Mouse (Mus musculus) liver, embryonic 14 days (tissue): ENCODE measurements around the gene Smim7. TPM values are rescaled to one million over a fixed set of nuclear protein-coding genes. Genes with fewer than 3 reads are reported as not detected.

Experiments used
- polyA plus RNA-seq: library from polyadenylated mRNA; depleted of rRNA; stranded (reverse); fragments of >200 nt; gene quantifications from 2 replicates; pipeline ENCODE4 v1.2.3, GENCODE M21; 2012; rRNA removed

The Smim7 gene
- polyA plus RNA-seq, result 15.9 and 18.9 TPM in 2 replicates

DNA sequence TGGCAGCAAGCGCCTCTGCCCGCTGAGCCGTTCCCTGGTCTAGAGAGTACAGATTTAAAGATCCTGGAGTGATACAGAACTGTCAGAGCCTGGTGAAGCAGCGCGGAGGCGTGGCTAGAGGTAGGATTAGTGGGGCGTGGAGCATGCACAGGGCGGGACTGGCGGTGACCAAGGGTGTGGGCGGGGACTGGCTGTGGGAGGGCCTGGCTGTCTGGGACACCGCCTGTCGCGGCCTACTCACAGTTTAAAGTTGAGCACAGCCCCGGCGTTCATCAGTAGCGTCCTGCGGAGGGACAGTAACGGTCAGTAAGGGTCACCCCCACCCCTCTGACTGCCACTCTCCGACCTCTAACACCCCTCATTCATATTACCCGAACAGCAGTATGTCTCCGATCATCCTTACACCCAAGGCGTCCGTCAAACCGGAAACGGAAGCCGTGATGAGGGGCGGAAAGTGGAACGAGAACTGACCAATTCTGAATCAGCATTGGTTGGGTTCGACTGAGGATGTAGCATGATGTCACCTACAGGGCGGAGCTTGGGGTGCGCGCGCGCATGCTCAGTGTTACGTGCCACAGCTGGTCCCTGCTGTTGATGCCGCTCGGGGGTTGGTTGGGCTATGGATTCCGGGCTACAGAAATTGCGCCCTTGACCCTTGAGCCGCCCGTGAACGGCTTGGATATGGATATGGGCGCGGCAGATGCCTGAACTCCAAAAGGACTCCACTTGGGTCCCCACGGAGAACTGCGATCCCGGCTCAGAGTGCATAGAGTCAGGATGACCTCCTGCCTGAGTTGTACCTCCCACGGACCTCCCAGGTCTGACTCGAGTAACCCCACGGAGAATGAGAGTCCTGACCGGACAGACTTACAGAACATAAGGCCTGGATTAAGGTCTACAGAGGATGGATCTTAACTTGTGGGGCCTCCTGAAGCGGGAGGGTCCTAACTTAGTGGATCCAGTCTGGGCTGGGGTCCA is at the start of gene Smim7:
Gene Smim7 (minus strand): TSS at position 456 of the 978 bp plus-strand sequence.

GRCm38 (mm10) chr8:72571611-72572473 is 954 bp upstream of the Smim7 start, which contains the start of gene Tmem38a:
Gene Tmem38a, plus strand, starts transcription at chr8:72572055.

DNA sequence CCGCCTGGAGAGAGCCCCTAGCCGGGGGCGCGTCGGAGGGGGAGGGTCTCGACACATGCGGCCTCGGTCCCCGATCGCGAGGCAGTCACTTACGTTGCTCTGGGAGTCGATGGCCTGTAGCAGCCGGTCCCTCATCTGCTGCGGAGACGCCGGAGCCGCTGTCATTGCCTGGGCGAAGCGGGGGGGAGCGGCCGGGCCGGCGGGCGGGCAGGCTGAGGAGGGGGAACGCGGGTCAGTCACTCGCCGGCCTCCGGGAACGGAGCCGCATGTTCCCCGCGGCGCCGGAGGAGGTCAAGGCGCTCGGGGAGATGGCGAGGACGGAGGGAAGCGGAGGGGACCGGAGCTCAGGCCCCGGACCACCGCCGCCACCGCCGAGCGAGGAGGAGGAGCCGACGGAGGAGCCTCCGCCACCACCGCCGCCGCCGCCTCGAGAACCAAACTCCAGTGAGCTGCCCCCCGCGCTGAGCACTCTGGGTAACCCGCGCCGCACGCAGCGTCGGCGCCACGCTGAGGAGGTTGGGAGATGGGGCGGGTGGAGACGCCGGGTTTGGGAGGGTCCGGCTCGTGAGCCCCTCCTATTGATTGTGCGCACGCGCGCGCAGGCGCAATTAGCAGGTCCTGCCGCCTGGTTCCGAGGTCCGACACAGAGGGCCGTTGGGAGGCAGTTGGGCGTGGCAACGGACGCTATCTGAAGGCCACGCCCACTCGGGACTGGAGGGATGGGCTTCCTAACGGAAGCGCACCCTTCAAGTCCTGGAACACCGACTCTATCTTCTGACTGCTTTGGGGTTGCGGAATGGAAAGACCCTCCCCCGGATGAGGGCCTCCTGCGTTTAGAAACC is 22.9 kb downstream of the Smim7 start, which contains the start of gene Med26:
Gene Med26 (minus strand): TSS at position 469 of the 842 bp plus-strand sequence.

Other genes starting within 250 kb of the Smim7 start
- gene Eps15l1, start 149.6 kb downstream of the Smim7 start, polyA plus RNA-seq, result 19.6 and 21.9 TPM in 2 replicates
- 0.27 and 0.30 TPM in 2 replicates for gene Calr3, start 127.2 kb downstream of the Smim7 start, polyA plus RNA-seq
- 2.0 and 2.4 TPM in 2 replicates for gene 1700030K09Rik, start 127.2 kb downstream of the Smim7 start, polyA plus RNA-seq
- gene Cherp, start 95.9 kb downstream of the Smim7 start, polyA plus RNA-seq, result 21.7 and 27.6 TPM in 2 replicates
- gene Slc35e1, start 78.5 kb downstream of the Smim7 start, polyA plus RNA-seq, result 6.8 and 7.7 TPM in 2 replicates
- 4.1 and 4.6 TPM in 2 replicates for gene Med26, start 22.8 kb downstream of the Smim7 start, polyA plus RNA-seq
- 0.98 and 1.8 TPM in 2 replicates for gene Tmem38a, start 967 bp upstream of the Smim7 start, polyA plus RNA-seq
- under 0.01 and 0.01 TPM in 2 replicates for gene Nwd1, start 75.6 kb upstream of the Smim7 start, polyA plus RNA-seq
- gene Sin3b, start 152.2 kb upstream of the Smim7 start, polyA plus RNA-seq, result 46.3 and 49.7 TPM in 2 replicates
- 3.4 and 4.0 TPM in 2 replicates for gene F2rl3, start 190.8 kb upstream of the Smim7 start, polyA plus RNA-seq